Mouse (Mus musculus): ENCODE measurements at regions not wholly inside any gene's neighbourhood (a gene's known extent, or its start where the extent isn't known, plus 50 kb on each side); places are given as distances from the start of the nearest gene placed in this dataset.

DNA sequence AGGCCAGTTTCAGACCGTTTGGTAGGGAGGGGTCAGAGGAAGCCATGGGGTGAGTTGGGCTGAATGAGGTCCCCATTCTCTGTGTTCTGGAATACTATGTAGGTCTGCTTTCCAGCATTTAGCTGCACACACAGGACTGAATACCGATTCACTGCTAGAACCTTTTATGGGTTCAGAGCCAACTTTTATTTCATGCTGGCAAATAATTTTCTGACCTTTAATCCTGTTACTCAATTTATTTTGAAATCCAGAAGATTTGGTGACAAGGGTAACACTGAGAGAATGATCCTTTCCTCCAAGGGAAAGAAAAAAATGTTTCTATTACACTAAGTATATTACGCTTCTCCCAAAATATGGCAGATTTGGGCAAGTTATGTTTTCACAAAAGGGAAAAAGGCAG is 380.6 kb upstream of the Adamts9 start:
- no peak overlapping the region for H3K4me3 ChIP-seq (replicated peaks in 1 of 3; ENCODE audit: low read depth in 2 of 3, low read length in 2 of 3, poor library complexity in 1 of 3)
- DNase-seq (ENCODE audit: extremely low read depth): no peak
- H3K27ac ChIP-seq (ENCODE audit: insufficient read depth, low read depth): no peak overlapping the region
- no peaks in the 10 kb centered on the region for H3K27me3 ChIP-seq (replicated peaks)
- TF ChIP-seq UBTF (IDR thresholded peaks at IDR 0.05; ENCODE audit: low read depth, low read length) (no peak), USF1 (IDR thresholded peaks at IDR 0.05; ENCODE audit: low read depth, low read length) (no peak), JUND (conservative IDR thresholded peaks at IDR 0.05; ENCODE audit: low read depth, low read length) (no peak), EP300 (IDR thresholded peaks at IDR 0.05; ENCODE audit: low read length) (no peak), HCFC1 (IDR thresholded peaks at IDR 0.05; ENCODE audit: low read depth, low read length) (no peak), POLR2AphosphoS2 (IDR thresholded peaks at IDR 0.05; ENCODE audit: low read depth, low read length) (no peak), IRF4 (IDR thresholded peaks at IDR 0.05; ENCODE audit: low read depth, low read length) (no peak), RAD21 (IDR thresholded peaks at IDR 0.05; ENCODE audit: low read depth, low read length) (no peak), NELFE (IDR thresholded peaks at IDR 0.05; ENCODE audit: low read depth, low read length) (no peak), ETS1 (conservative IDR thresholded peaks at IDR 0.05; ENCODE audit: low read depth, low read length) (no peak), MAFK (IDR thresholded peaks at IDR 0.05; ENCODE audit: insufficient replicate concordance, low read length) (no peak), CHD2 (IDR thresholded peaks at IDR 0.05; ENCODE audit: low read length) (no peak), KAT2A (IDR thresholded peaks at IDR 0.05; ENCODE audit: insufficient replicate concordance, low read length) (no peak), MYC (IDR thresholded peaks at IDR 0.05; ENCODE audit: low read depth, low read length) (no peak), SMC3 (IDR thresholded peaks at IDR 0.05; ENCODE audit: low read depth, low read length) (no peak), MAZ (IDR thresholded peaks at IDR 0.05; ENCODE audit: low read depth, low read length) (no peak), MXI1 (IDR thresholded peaks at IDR 0.05; ENCODE audit: low read depth, low read length) (no peak), CTCF (conservative IDR thresholded peaks at IDR 0.05 in 1 of 2, IDR thresholded peaks at IDR 0.05 in 1 of 2; ENCODE audit: low read depth in 2 of 2, low read length in 2 of 2) (no peak), ZC3H11A (IDR thresholded peaks at IDR 0.05; ENCODE audit: low read depth, low read length) (no peak)
- no peaks in the 10 kb centered on the region for H3K79me2 ChIP-seq (replicated peaks; ENCODE audit: control insufficient read depth, extremely low read depth, insufficient read depth, poor library complexity, severe bottlenecking)
- dilution Hi-C loops (cut with MboI; ENCODE audit: extremely low pct_ligation_motif_present, extremely low pct_unique_long_range_greater_than_20kb, low sequenced_read_pairs): no loop called here
- in situ Hi-C loops (cut with MboI; ENCODE audit: low pct_ligation_motif_present, low pct_unique_long_range_greater_than_20kb, low sequenced_read_pairs): no loop called here
- no peaks in the 10 kb centered on the region for H3K4me1 ChIP-seq (ENCODE audit: control insufficient read depth in 1 of 2, insufficient read depth in 2 of 2)
- H3K36me3 ChIP-seq (replicated peaks in 1 of 2; ENCODE audit: control insufficient read depth in 1 of 2, insufficient read depth in 1 of 2, low read length in 1 of 2): no peaks in the 10 kb centered on the region
- no peak overlapping the region for H3K4me2 ChIP-seq (ENCODE audit: insufficient read depth, low read depth, poor library complexity, severe bottlenecking)
- H3K9me3 ChIP-seq (replicated peaks; ENCODE audit: low read length): peaks cover 63% of the 10 kb centered on the region
- H3K9ac ChIP-seq (ENCODE audit: insufficient read depth, low read depth): no peak overlapping the region

- Histone ChIP-seq H3K27ac (ENCODE audit: insufficient read depth, low read depth) (no peak overlapping the region), H3K79me2 (replicated peaks; ENCODE audit: control insufficient read depth, extremely low read depth, insufficient read depth, poor library complexity, severe bottlenecking) (no peaks in the 10 kb centered on the region), H3K9ac (ENCODE audit: insufficient read depth, low read depth) (no peak overlapping the region), H3K4me3 (replicated peaks in 1 of 3; ENCODE audit: low read depth in 2 of 3, low read length in 2 of 3, poor library complexity in 1 of 3) (no peak overlapping the region), H3K4me1 (ENCODE audit: control insufficient read depth in 1 of 2, insufficient read depth in 2 of 2) (no peaks in the 10 kb centered on the region), H3K36me3 (replicated peaks in 1 of 2; ENCODE audit: control insufficient read depth in 1 of 2, insufficient read depth in 1 of 2, low read length in 1 of 2) (no peaks in the 10 kb centered on the region), H3K9me3 (replicated peaks; ENCODE audit: low read length) (peaks cover 44% of the 10 kb centered on the region), H3K4me2 (ENCODE audit: insufficient read depth, low read depth, poor library complexity, severe bottlenecking) (no peak overlapping the region), H3K27me3 (replicated peaks) (no peaks in the 10 kb centered on the region)
- in situ Hi-C loops (cut with MboI; ENCODE audit: low pct_ligation_motif_present, low pct_unique_long_range_greater_than_20kb, low sequenced_read_pairs): no loop called here
- DNase-seq (ENCODE audit: extremely low read depth): no peak
- dilution Hi-C loops (cut with MboI; ENCODE audit: extremely low pct_ligation_motif_present, extremely low pct_unique_long_range_greater_than_20kb, low sequenced_read_pairs): no loop called here
- TF ChIP-seq MEF2A (IDR thresholded peaks at IDR 0.05; ENCODE audit: borderline replicate concordance, low read depth, low read length) (no peak), MXI1 (IDR thresholded peaks at IDR 0.05; ENCODE audit: low read depth, low read length) (no peak), PAX5 (IDR thresholded peaks at IDR 0.05; ENCODE audit: low read length) (no peak), IRF4 (IDR thresholded peaks at IDR 0.05; ENCODE audit: low read depth, low read length) (no peak), CHD1 (IDR thresholded peaks at IDR 0.05; ENCODE audit: low read depth, low read length) (no peak), POLR2AphosphoS2 (IDR thresholded peaks at IDR 0.05; ENCODE audit: low read depth, low read length) (no peak), ZC3H11A (IDR thresholded peaks at IDR 0.05; ENCODE audit: low read depth, low read length) (no peak), ELF1 (IDR thresholded peaks at IDR 0.05; ENCODE audit: low read depth, low read length) (no peak), CHD2 (IDR thresholded peaks at IDR 0.05; ENCODE audit: low read length) (no peak), MAZ (IDR thresholded peaks at IDR 0.05; ENCODE audit: low read depth, low read length) (no peak), MAFK (IDR thresholded peaks at IDR 0.05; ENCODE audit: insufficient replicate concordance, low read length) (no peak)
Measured at GRCm38 (mm10) chr6:93314625-93315024, 371.3 kb upstream of the Adamts9 start.
